Mouse (Mus musculus) midbrain, embryonic 15.5 days (tissue): ENCODE data around the gene Morn1. TPM values are rescaled to one million over a fixed set of nuclear protein-coding genes. Genes with fewer than 3 reads are reported as not detected.

ENCODE experiments used
- ATAC-seq: fragments of 200-750 bp; cut with Nextera tagmentation; replicated peaks from 2 replicates; pipeline ENCODE4 v1.8.0; 2017; ENCODE audit warnings: moderate TSS enrichment
- H3K27ac ChIP-seq: fragments of 300-500 bp; sonication (generic); 2 replicates; pipeline ENCODE4 v1.5.1; 2015; ENCODE audit warnings: mild to moderate bottlenecking, inconsistent platforms
- H3K27me3 ChIP-seq: fragments of 300-500 bp; sonication (generic); replicated peaks from 2 replicates; pipeline ENCODE4 v1.6.1; 2015; ENCODE audit warnings: inconsistent platforms
- H3K36me3 ChIP-seq: fragments of 300-500 bp; sonication (generic); replicated peaks from 2 replicates; pipeline ENCODE4 v1.6.1; 2015; ENCODE audit warnings: inconsistent platforms
- H3K4me1 ChIP-seq: fragments of 300-500 bp; sonication (generic); 2 replicates; pipeline ENCODE4 v1.6.1; 2015; ENCODE audit warnings: inconsistent platforms
- H3K4me2 ChIP-seq: fragments of 300-500 bp; sonication (generic); 2 replicates; pipeline ENCODE4 v1.6.1; 2015; ENCODE audit warnings: inconsistent platforms, mild to moderate bottlenecking, moderate library complexity
- H3K4me3 ChIP-seq: fragments of 300-500 bp; sonication (generic); 2 replicates; pipeline ENCODE4 v1.5.1; 2015; ENCODE audit warnings: mild to moderate bottlenecking, inconsistent platforms
- H3K9ac ChIP-seq: fragments of 300-500 bp; sonication (generic); 2 replicates; pipeline ENCODE4 v1.6.1; 2015; ENCODE audit warnings: mild to moderate bottlenecking, inconsistent platforms
- H3K9me3 ChIP-seq: fragments of 300-500 bp; sonication (generic); 2 replicates; pipeline ENCODE4 v1.6.1; 2016; ENCODE audit warnings: inconsistent platforms
- WGBS: fragments of 180-500 bp; shearing (Covaris S2); methylation state at CpG from one replicate; pipeline ENCODE4 v1.1.7; 2015; ENCODE audit warnings: mixed read lengths; 5-methylcytosine and 5-hydroxymethylcytosine counted together
- polyA plus RNA-seq: library from polyadenylated mRNA; unstranded; fragments of >200 nt; fragmentation: Nextera tagmentation; extraction: Ambion mirVana; gene quantifications from 2 replicates; pipeline ENCODE4 v1.2.1, GENCODE M21; 2015

Gene Morn1
- polyA plus RNA-seq, 1 experiment from 2014 or later, result 8.2 TPM

DNA sequence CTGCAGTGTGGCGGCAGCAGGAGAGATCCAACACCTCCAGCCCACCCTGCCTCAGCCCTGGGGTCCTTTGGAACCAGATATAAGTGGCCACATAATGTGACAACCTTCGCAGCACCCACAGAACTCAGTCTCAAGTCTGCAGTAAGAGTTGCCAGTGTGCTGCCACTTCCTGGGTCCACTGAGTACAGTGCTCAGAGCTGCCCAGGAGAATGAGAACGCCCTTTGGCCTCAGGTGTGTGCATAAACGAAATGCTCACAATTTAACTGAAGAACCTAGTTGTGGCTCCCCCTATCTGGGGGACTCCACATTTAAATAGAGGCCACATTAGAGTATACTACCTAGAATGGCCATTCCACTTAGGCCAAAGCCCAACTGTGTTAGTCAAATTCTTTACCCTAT is 2.8 kb upstream of the Morn1 start:
- H3K27ac ChIP-seq, result no peak overlapping the region
- H3K9ac ChIP-seq, result no peak overlapping the region
- no peak overlapping the region for H3K4me2 ChIP-seq
- H3K4me3 ChIP-seq, result no peak overlapping the region
- H3K9me3 ChIP-seq, result no peaks in the 10 kb centered on the region
- no peak for ATAC-seq
- H3K4me1 ChIP-seq, result peaks cover 29% of the 10 kb centered on the region
- WGBS, result 86% methylated on average over 4 of the region's 4 CpGs
- peaks cover 21% of the 10 kb centered on the region for H3K36me3 ChIP-seq
- H3K27me3 ChIP-seq, result no peaks in the 10 kb centered on the region

DNA sequence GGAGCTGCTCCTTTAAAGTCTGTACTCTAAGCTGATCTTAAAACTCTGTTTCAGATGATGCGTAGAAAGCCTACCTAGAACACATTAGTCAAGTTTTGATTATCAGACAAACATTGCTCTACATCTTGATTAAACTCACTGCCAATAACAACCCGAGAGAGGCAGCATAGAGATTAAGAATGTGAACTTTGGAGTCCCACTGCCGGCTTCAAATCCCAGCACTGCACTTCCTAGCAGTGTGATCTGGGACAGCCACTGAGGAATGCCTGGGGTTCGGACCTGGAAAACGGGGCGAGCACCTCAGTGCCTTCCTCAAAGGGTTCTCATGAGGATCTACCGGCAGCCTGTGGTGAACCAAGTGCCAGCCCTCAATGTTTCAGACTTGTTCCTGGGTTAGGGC is 2.0 kb upstream of the Morn1 start:
- H3K4me3 ChIP-seq, result no peak overlapping the region
- peak overlapping the region; percentile 82; the same call in 1 of the 2 replicates for H3K4me2 ChIP-seq
- no peak for ATAC-seq
- H3K9me3 ChIP-seq, result no peaks in the 10 kb centered on the region
- peaks cover 29% of the 10 kb centered on the region for H3K4me1 ChIP-seq
- no peak overlapping the region; the same call in 1 of the 2 replicates for H3K9ac ChIP-seq
- WGBS, result 88% methylated on average over 7 of the region's 7 CpGs
- no peaks in the 10 kb centered on the region for H3K27me3 ChIP-seq
- peaks cover 16% of the 10 kb centered on the region for H3K36me3 ChIP-seq
- no peak overlapping the region for H3K27ac ChIP-seq

DNA sequence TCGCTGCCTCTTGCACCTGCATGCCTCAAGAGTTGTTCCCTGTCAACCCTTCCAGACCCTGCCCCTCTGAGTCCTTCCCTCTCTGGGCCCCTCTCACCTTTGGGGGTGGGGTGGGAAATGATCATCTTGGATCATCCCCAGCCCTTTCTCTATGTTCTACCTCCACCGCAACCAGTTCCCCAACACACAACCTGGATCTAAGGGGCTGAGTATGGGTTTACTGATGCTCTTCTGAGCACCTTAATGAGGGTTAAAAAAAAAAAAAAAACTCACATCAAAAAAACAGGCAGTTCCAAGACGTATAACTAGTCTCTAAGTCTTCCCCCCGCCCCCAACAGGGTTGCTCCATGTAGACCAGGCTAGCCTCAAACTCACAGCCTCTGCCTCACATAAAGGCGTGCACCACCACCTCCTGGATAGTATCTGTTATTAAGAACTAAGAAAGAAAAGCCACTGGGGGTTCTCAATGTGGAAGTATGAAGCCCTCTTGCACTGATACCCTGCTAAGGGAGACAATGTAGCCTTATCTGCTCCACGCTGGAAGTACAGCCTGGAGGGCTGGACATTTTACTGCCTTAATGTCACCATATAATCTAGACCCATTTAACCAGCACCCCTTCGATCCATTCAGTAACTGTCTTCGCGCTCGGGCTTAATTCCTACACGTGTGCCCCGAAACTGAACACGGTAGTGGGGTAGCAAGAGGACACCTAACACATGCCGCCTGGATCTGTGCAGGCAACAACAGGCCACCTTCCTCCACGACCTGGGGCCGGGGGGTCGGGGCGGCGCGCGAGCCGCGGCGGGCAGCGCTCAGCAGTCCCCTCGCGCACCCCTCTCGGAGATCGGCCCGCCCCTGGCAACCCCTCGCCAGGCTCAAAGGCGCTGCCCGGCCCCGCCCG is 920 bp upstream of the Morn1 start:
- H3K4me2 ChIP-seq, result peak overlapping the region; percentile 82
- peaks cover 29% of the 10 kb centered on the region for H3K4me1 ChIP-seq
- H3K36me3 ChIP-seq, result peaks cover 5% of the 10 kb centered on the region
- H3K4me3 ChIP-seq, result peak overlapping the region; percentile 55
- peak overlapping the region; percentile 96 for H3K9ac ChIP-seq
- no peaks in the 10 kb centered on the region for H3K9me3 ChIP-seq
- no peaks in the 10 kb centered on the region for H3K27me3 ChIP-seq
- 0 out of 2 replicates have a peak, but pooled peaks have one; percentile 0 for ATAC-seq
- peak overlapping the region; percentile 94 for H3K27ac ChIP-seq
- 6% methylated on average over 35 of the region's 35 CpGs for WGBS

DNA sequence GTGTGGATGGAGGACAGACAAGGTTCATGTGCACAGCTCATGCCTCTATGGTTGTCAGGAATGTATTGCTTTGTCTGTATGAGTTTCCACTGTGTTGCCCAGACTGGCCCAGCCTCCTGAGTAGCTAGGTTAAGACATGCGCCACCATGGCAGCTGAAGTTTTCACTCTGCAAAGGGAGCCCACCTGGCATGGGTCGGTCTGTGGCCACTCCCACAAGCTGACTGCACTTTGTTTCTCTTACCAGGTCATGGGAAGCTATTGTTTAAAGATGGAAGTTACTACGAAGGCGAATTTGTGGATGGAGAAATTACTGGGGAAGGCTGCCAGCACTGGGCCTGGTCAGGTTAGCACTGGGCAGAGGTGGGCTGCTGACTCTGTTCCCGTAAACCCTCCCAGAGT is 2.9 kb downstream of the Morn1 start:
- Histone ChIP-seq H3K4me2 (no peak overlapping the region), H3K36me3 (no peaks in the 10 kb centered on the region), H3K27ac (no peak overlapping the region), H3K9me3 (no peaks in the 10 kb centered on the region), H3K9ac (no peak overlapping the region), H3K27me3 (no peaks in the 10 kb centered on the region), H3K4me1 (peaks cover 22% of the 10 kb centered on the region), H3K4me3 (no peak overlapping the region)
- whole genome bisulfite sequencing, result 88% methylated on average over 5 of the region's 5 CpGs
- ATAC-seq, result no peak

DNA sequence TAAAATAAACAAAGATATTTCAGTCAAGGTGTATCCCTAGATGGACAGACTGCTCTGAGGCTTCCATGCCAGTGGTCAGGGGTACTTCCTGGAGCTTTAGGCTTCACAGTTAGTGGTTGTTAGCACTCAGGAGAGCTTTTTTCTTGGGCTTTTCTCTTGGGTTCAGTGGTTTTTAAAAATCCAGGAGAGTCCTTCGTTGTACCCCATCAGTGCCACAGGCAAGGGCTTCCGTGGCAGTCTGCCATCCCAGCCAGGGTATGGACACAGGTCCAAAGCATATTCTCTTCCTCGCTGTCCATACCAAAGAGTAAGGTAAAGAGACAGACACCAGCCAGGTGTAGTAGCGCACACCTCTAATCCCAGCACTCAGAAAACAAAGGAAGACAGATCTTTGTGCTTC is 3.8 kb downstream of the Morn1 start:
- Histone ChIP-seq H3K36me3 (no peaks in the 10 kb centered on the region), H3K27ac (no peak overlapping the region), H3K4me2 (no peak overlapping the region), H3K4me3 (no peak overlapping the region), H3K9me3 (no peaks in the 10 kb centered on the region), H3K9ac (no peak overlapping the region), H3K27me3 (no peaks in the 10 kb centered on the region), H3K4me1 (peaks cover 14% of the 10 kb centered on the region)
- WGBS, result 94% methylated on average over 4 of the region's 4 CpGs
- ATAC-seq, result no peak

DNA sequence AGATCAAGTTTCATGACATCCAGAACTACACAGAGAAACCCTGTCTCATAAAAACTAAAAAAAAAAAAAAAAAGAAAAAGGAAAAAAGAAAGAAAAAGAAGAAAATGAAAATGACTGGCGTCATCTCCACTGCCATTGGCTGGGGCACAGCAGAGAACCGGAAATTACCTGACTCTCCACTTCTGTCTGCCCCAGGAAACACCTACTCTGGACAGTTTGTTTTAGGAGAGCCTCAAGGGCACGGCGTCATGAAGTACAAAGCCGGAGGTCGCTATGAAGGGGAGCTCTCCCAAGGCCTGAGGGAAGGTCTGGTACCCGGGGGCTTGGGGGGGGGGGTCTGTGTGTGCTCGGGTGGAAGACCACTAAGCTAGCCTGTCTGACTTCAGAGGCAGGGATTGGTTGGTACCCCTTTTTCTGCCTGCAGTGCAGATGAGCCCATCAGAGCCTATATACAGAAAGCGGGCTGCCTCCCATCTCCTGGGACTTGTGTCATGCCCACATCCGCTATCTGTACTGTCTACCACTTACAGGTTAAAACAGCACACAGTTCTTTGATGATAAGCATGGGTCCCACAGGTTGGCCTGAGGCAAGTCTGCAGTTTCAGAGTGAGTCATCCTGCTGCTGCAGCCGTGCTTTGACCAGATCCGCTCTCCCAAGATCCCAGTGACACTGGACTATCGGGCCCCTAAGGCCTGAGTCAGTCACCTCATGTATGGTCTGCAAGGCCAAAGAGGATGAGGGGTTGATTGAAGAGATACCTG is 4.5 kb downstream of the Morn1 start:
- Histone ChIP-seq H3K4me2 (no peak overlapping the region), H3K9ac (no peak overlapping the region), H3K36me3 (no peaks in the 10 kb centered on the region), H3K9me3 (no peaks in the 10 kb centered on the region), H3K4me1 (peaks cover 12% of the 10 kb centered on the region), H3K27ac (no peak overlapping the region), H3K27me3 (no peaks in the 10 kb centered on the region), H3K4me3 (no peak overlapping the region)
- WGBS, result 93% methylated on average over 13 of the region's 13 CpGs
- ATAC-seq, result no peak

DNA sequence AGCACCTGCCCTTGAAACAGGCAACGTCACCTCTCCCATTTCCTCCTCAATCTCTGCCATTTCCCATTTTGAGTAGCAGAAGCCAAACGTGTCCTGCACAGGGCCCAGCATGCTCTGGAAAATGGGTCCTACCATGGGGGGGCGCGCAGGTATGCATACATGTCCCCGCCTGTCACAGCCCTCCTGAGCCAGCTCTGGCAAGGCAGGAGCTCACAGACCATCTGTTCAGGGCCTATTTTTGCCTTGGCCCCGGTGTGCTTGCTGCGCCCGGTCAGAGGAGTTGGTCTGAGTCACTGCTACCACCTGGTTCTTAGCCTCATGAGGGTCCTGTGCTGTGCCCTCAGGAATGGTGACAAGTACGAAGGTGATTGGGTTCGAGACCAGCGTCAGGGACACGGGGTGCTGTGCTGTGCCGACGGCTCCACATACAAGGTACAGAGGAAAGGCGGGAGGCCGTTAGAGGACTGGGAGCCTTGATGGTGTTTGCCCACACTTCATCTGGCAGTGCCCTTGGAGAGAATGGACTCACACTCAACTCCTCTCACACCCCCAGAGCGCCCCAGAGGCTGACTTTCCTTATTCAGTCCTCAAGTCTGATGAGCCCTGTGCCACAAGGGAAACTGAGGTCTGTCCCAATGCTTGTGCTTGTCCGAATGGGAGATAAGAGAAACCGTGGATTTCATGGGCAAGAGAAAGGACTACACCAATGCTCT is 6.5 kb downstream of the Morn1 start:
- ATAC-seq, result no peak
- 91% methylated on average over 19 of the region's 19 CpGs for WGBS
- no peaks in the 10 kb centered on the region for H3K9me3 ChIP-seq
- no peak overlapping the region for H3K27ac ChIP-seq
- no peaks in the 10 kb centered on the region for H3K36me3 ChIP-seq
- H3K4me2 ChIP-seq, result no peak overlapping the region
- H3K4me3 ChIP-seq, result no peak overlapping the region
- H3K27me3 ChIP-seq, result no peaks in the 10 kb centered on the region
- peaks cover 3% of the 10 kb centered on the region for H3K4me1 ChIP-seq
- H3K9ac ChIP-seq, result no peak overlapping the region

DNA sequence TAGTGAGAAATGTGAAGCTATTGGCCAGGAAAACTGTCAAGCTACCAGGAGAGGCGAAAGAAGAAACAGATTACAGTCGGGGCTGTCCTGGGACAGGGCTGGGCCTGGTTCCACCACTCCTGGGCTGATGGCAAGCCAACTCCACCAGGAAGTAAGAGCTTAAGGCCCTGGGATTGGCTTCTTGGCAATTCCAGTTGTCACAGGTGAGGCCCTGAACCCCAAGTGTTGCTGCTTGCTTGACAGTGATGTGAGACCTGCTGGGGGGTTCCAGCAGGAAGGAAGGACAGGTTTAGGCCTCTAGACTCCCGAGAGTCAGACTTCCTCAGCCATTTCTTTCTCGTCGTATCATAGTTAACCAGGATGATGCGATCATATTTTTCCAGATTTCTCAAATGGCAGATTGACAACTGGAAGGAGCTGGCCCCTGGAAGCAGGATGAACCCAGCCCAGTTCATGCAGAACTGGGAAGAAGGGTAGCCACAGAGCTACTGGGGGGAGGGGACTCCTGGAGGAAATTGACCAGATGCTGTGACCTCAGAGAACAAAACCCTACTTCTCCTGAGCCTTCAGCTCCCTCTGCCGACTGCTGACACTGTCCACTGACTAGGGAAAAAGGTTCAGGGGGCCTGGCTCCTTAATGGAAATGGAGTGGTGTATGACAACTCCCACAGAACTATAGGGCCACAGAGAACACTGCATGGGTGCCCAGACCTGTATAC is 7.2 kb downstream of the Morn1 start:
- H3K4me1 ChIP-seq, result peaks cover 3% of the 10 kb centered on the region
- no peak overlapping the region for H3K27ac ChIP-seq
- H3K36me3 ChIP-seq, result no peaks in the 10 kb centered on the region
- H3K4me2 ChIP-seq, result no peak overlapping the region
- H3K9me3 ChIP-seq, result no peaks in the 10 kb centered on the region
- 86% methylated on average over 7 of the region's 7 CpGs for WGBS
- ATAC-seq, result no peak
- H3K27me3 ChIP-seq, result no peaks in the 10 kb centered on the region
- H3K4me3 ChIP-seq, result no peak overlapping the region
- no peak overlapping the region for H3K9ac ChIP-seq

DNA sequence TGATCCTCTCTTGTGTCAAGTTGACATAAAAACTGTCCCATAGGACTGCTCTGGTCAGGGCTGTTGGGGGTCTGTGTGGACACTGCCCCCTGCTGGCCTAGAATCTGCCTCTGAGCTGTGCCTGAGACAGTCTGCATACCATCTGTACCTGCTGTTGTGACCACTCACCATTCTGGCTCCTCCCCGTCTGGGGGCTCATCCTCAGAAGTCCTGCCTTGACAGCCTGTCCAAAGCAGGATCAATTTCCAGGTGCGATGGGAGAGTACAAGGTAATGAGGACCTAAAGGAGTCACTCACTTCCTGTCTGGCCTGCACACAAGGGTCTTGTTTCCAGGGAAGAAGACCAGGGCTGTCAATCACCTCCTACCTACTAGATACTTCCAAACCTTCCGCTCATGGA is 8.2 kb downstream of the Morn1 start:
- WGBS, result 67% methylated on average over 3 of the region's 3 CpGs
- Histone ChIP-seq H3K9ac (no peak overlapping the region), H3K4me3 (no peak overlapping the region), H3K9me3 (no peaks in the 10 kb centered on the region), H3K27ac (no peak overlapping the region), H3K27me3 (no peaks in the 10 kb centered on the region), H3K4me1 (peaks cover 3% of the 10 kb centered on the region), H3K36me3 (no peaks in the 10 kb centered on the region), H3K4me2 (no peak overlapping the region)
- 0 out of 2 replicates have a peak, but pooled peaks have one; percentile 38 for ATAC-seq

DNA sequence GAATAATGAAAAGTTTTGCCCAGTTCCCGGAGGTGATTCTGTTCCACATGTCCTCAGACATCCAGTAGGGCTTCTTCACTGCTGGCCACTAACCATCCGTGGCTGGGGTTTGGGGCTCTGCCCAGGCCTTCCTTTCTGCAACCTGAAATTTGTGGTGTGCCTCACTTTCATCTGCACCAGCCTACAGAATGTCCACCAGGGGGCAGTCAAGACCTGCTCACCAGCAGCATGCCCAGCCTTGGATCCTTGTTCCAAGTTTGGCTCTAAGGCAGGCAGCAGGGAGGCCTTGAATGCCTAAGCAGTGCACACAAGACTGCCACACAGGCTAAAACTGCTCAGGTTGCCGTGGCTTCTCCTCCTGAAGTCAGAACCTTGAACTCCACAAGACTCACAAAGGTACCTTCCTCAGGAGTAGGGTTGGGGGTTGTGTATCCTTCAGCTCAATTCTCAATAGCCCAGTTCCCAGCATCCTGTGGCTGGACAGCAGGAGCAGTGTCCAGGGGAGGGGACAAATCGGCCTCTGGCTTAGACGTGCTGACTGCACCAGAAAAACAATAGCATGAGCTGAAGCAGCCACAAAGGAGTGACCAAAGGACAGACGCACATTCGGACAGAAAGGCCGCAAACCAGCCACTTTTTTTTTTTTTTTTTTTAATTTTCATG is 9.0 kb downstream of the Morn1 start:
- Histone ChIP-seq H3K9ac (no peak overlapping the region), H3K4me1 (peaks cover 3% of the 10 kb centered on the region), H3K36me3 (no peaks in the 10 kb centered on the region), H3K27ac (peak overlapping the region; percentile 49; the same call in 1 of the 2 replicates), H3K4me3 (no peak overlapping the region), H3K27me3 (no peaks in the 10 kb centered on the region), H3K4me2 (no peak overlapping the region), H3K9me3 (no peaks in the 10 kb centered on the region)
- WGBS, result 27% methylated on average over 8 of the region's 8 CpGs
- peak; percentile 84 for ATAC-seq

DNA sequence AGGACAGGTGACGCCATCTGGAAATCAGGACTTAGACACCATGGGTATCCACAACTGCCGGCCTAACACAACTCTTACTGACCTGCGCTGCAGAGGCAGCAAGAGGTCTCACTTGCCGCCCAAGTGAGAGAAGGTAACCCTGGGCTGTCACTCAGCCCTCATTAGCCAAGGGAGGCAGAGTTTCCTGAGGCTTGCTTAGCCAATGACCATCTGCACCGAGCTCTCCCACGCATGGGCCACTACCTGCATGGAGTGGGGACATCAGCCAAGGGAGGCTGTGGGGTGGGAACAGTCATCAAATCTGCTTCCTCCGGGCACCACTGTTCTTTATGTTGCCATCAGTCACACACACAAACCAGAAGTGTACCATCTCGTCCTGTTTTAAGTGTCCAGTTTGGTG is 9.6 kb downstream of the Morn1 start:
- H3K4me2 ChIP-seq, result no peak overlapping the region
- H3K36me3 ChIP-seq, result no peaks in the 10 kb centered on the region
- H3K27me3 ChIP-seq, result no peaks in the 10 kb centered on the region
- WGBS, result 87% methylated on average over 8 of the region's 8 CpGs
- peaks cover 3% of the 10 kb centered on the region for H3K4me1 ChIP-seq
- no peak overlapping the region for H3K27ac ChIP-seq
- ATAC-seq, result no peak
- H3K9ac ChIP-seq, result no peak overlapping the region
- H3K9me3 ChIP-seq, result no peaks in the 10 kb centered on the region
- no peak overlapping the region for H3K4me3 ChIP-seq
